Mouse (Mus musculus) intestine, embryonic 15.5 days (tissue): ENCODE data around the gene Ocln. TPM values are rescaled to one million over a fixed set of nuclear protein-coding genes. Genes with fewer than 3 reads are reported as not detected.

ENCODE experiments used
- ATAC-seq: fragments of 200-750 bp; cut with Nextera tagmentation; 2 replicates; pipeline ENCODE4 v1.8.0; 2017; ENCODE audit warnings: moderate TSS enrichment, moderate library complexity
- H3K27ac ChIP-seq: fragments of 300-500 bp; sonication (generic); 2 replicates; pipeline ENCODE4 v1.5.1; 2015; ENCODE audit warnings: mild to moderate bottlenecking, inconsistent platforms
- H3K27me3 ChIP-seq: fragments of 300-500 bp; sonication (generic); replicated peaks from 2 replicates; pipeline ENCODE4 v1.6.1; 2015; ENCODE audit warnings: inconsistent platforms
- H3K36me3 ChIP-seq: fragments of 300-500 bp; sonication (generic); 2 replicates; pipeline ENCODE4 v1.6.1; 2015; ENCODE audit warnings: inconsistent platforms
- H3K4me1 ChIP-seq: fragments of 300-500 bp; sonication (generic); replicated peaks from 2 replicates; pipeline ENCODE4 v1.6.1; 2015; ENCODE audit warnings: inconsistent platforms
- H3K4me2 ChIP-seq: fragments of 300-500 bp; sonication (generic); replicated peaks from 2 replicates; pipeline ENCODE4 v1.6.1; 2015; ENCODE audit warnings: mild to moderate bottlenecking, inconsistent platforms
- H3K4me3 ChIP-seq: fragments of 300-500 bp; sonication (generic); replicated peaks from 2 replicates; pipeline ENCODE4 v1.5.1; 2015; ENCODE audit warnings: inconsistent platforms
- H3K9ac ChIP-seq: fragments of 300-500 bp; sonication (generic); 2 replicates; pipeline ENCODE4 v1.6.1; 2015; ENCODE audit warnings: inconsistent platforms
- H3K9me3 ChIP-seq: fragments of 300-500 bp; sonication (generic); 2 replicates; pipeline ENCODE4 v1.6.1; 2016; ENCODE audit warnings: inconsistent platforms
- WGBS: fragments of 180-500 bp; shearing (Covaris S2); methylation state at CpG from one replicate; pipeline ENCODE4 v1.1.7; 2015; 5-methylcytosine and 5-hydroxymethylcytosine counted together
- polyA plus RNA-seq: library from polyadenylated mRNA; unstranded; fragments of >200 nt; fragmentation: Nextera tagmentation; extraction: Ambion mirVana; gene quantifications from 2 replicates; pipeline ENCODE4 v1.2.1, GENCODE M21; 2015

Ocln gene
- polyA plus RNA-seq, 1 experiment from 2014 or later, result 89.1 TPM

- Histone ChIP-seq H3K4me1 (no peaks in the 10 kb centered on the region), H3K4me2 (no peak overlapping the region), H3K36me3 (no peaks in the 10 kb centered on the region), H3K4me3 (no peak overlapping the region), H3K9ac (no peak overlapping the region), H3K27ac (no peak overlapping the region), H3K27me3 (no peaks in the 10 kb centered on the region), H3K9me3 (no peaks in the 10 kb centered on the region)
- ATAC-seq, result peak; percentile 83
- 33% methylated on average over 2 of the region's 2 CpGs for WGBS
Observed at GRCm38 (mm10) chr13:100575950-100576349, 23.4 kb upstream of the Ocln start.

- ATAC-seq, result no peak
- no peaks in the 10 kb centered on the region for H3K36me3 ChIP-seq
- H3K9me3 ChIP-seq, result no peaks in the 10 kb centered on the region
- H3K4me2 ChIP-seq, result no peak overlapping the region
- no peaks in the 10 kb centered on the region for H3K4me1 ChIP-seq
- H3K27me3 ChIP-seq, result no peaks in the 10 kb centered on the region
- 76% methylated on average over 2 of the region's 2 CpGs for WGBS
- no peak overlapping the region for H3K9ac ChIP-seq
- H3K27ac ChIP-seq, result no peak overlapping the region
- no peak overlapping the region for H3K4me3 ChIP-seq
Observed at GRCm38 (mm10) chr13:100570713-100571112, 18.2 kb upstream of the Ocln start.

GRCm38 (mm10) chr13:100568359-100568758 lies 15.8 kb upstream of the Ocln start:
- H3K27me3 ChIP-seq, result no peaks in the 10 kb centered on the region
- H3K36me3 ChIP-seq, result no peaks in the 10 kb centered on the region
- no peaks in the 10 kb centered on the region for H3K9me3 ChIP-seq
- H3K4me1 ChIP-seq, result no peaks in the 10 kb centered on the region
- no peak overlapping the region for H3K4me2 ChIP-seq
- ATAC-seq, result no peak
- 95% methylated on average over 1 of the region's 1 CpGs for whole genome bisulfite sequencing
- H3K4me3 ChIP-seq, result no peak overlapping the region
- H3K27ac ChIP-seq, result no peak overlapping the region
- H3K9ac ChIP-seq, result no peak overlapping the region

- H3K4me2 ChIP-seq, result no peak overlapping the region
- no peaks in the 10 kb centered on the region for H3K4me1 ChIP-seq
- no peaks in the 10 kb centered on the region for H3K9me3 ChIP-seq
- no peak overlapping the region for H3K4me3 ChIP-seq
- no peak for ATAC-seq
- no peaks in the 10 kb centered on the region for H3K27me3 ChIP-seq
- no peak overlapping the region for H3K27ac ChIP-seq
- no peak overlapping the region for H3K9ac ChIP-seq
- WGBS, result 79% methylated on average over 9 of the region's 9 CpGs
- H3K36me3 ChIP-seq, result no peaks in the 10 kb centered on the region
Observed at GRCm38 (mm10) chr13:100559449-100559848, 6.9 kb upstream of the Ocln start.

GRCm38 (mm10) chr13:100557011-100557410 lies 4.5 kb upstream of the Ocln start:
- no peak overlapping the region for H3K9ac ChIP-seq
- H3K27me3 ChIP-seq, result peaks cover 14% of the 10 kb centered on the region
- H3K4me1 ChIP-seq, result 0 out of 2 replicates have a peak, but pooled peaks cover 4% of the 10 kb centered on the region
- H3K4me3 ChIP-seq, result no peak overlapping the region
- H3K9me3 ChIP-seq, result no peaks in the 10 kb centered on the region
- no peak overlapping the region for H3K4me2 ChIP-seq
- WGBS, result 58% methylated on average over 4 of the region's 4 CpGs
- H3K27ac ChIP-seq, result no peak overlapping the region
- no peaks in the 10 kb centered on the region for H3K36me3 ChIP-seq
- ATAC-seq, result no peak

GRCm38 (mm10) chr13:100553042-100553437 lies 522 bp upstream of the Ocln start:
- peak; percentile 39 for ATAC-seq
- no peaks in the 10 kb centered on the region for H3K9me3 ChIP-seq
- peak overlapping the region; percentile 84 for H3K27ac ChIP-seq
- peak overlapping the region; percentile 84 for H3K4me2 ChIP-seq
- WGBS, result 7% methylated on average over 12 of the region's 12 CpGs
- H3K36me3 ChIP-seq, result no peaks in the 10 kb centered on the region
- peaks cover 29% of the 10 kb centered on the region for H3K27me3 ChIP-seq
- 0 out of 2 replicates have a peak, but pooled peaks cover 7% of the 10 kb centered on the region for H3K4me1 ChIP-seq
- H3K4me3 ChIP-seq, result peak overlapping the region; percentile 61
- H3K9ac ChIP-seq, result peak overlapping the region; percentile 68

- H3K4me3 ChIP-seq, result peak overlapping the region; percentile 61
- peak; percentile 17 for ATAC-seq
- 0 out of 2 replicates have a peak, but pooled peaks cover 7% of the 10 kb centered on the region for H3K4me1 ChIP-seq
- H3K27ac ChIP-seq, result peak overlapping the region; percentile 84
- peak overlapping the region; percentile 84 for H3K4me2 ChIP-seq
- H3K9ac ChIP-seq, result peak overlapping the region; percentile 68
- peaks cover 29% of the 10 kb centered on the region for H3K27me3 ChIP-seq
- no peaks in the 10 kb centered on the region for H3K9me3 ChIP-seq
- no peaks in the 10 kb centered on the region for H3K36me3 ChIP-seq
- WGBS, result under 1% methylated on average over 35 of the region's 35 CpGs
Observed at GRCm38 (mm10) chr13:100552009-100552368, 529 bp downstream of the Ocln start.

- Histone ChIP-seq H3K4me2 (peak overlapping the region; percentile 84), H3K27ac (peak overlapping the region; percentile 84), H3K36me3 (no peaks in the 10 kb centered on the region), H3K27me3 (peaks cover 29% of the 10 kb centered on the region), H3K9ac (peak overlapping the region; percentile 68), H3K4me1 (0 out of 2 replicates have a peak, but pooled peaks cover 7% of the 10 kb centered on the region), H3K4me3 (peak overlapping the region; percentile 61), H3K9me3 (no peaks in the 10 kb centered on the region)
- peak; percentile 15; the same call in 1 of the 2 replicates for ATAC-seq
- WGBS, result under 1% methylated on average over 41 of the region's 41 CpGs
Observed at GRCm38 (mm10) chr13:100551371-100552008, 1.0 kb downstream of the Ocln start.

- Histone ChIP-seq H3K9me3 (no peaks in the 10 kb centered on the region), H3K27me3 (peaks cover 17% of the 10 kb centered on the region), H3K4me1 (0 out of 2 replicates have a peak, but pooled peaks cover 4% of the 10 kb centered on the region), H3K9ac (no peak overlapping the region), H3K4me2 (no peak overlapping the region), H3K27ac (no peak overlapping the region), H3K4me3 (no peak overlapping the region), H3K36me3 (no peaks in the 10 kb centered on the region)
- WGBS, result 77% methylated on average over 5 of the region's 5 CpGs
- no peak for ATAC-seq
Observed at GRCm38 (mm10) chr13:100547269-100547668, 5.2 kb downstream of the Ocln start.

GRCm38 (mm10) chr13:100545510-100545909 lies 7.0 kb downstream of the Ocln start:
- 0 out of 2 replicates have a peak, but pooled peaks cover 4% of the 10 kb centered on the region for H3K4me1 ChIP-seq
- no peak for ATAC-seq
- 65% methylated on average over 3 of the region's 3 CpGs for WGBS

GRCm38 (mm10) chr13:100544220-100544662 lies 8.3 kb downstream of the Ocln start:
- no peaks in the 10 kb centered on the region for H3K4me1 ChIP-seq
- H3K9me3 ChIP-seq, result no peaks in the 10 kb centered on the region
- H3K27me3 ChIP-seq, result no peaks in the 10 kb centered on the region
- peak overlapping the region; percentile 78 for H3K27ac ChIP-seq
- H3K4me3 ChIP-seq, result no peak overlapping the region
- H3K4me2 ChIP-seq, result no peak overlapping the region; the same call in 1 of the 2 replicates
- H3K9ac ChIP-seq, result no peak overlapping the region
- WGBS, result 51% methylated on average over 4 of the region's 4 CpGs
- ATAC-seq, result peak; percentile 69
- H3K36me3 ChIP-seq, result no peaks in the 10 kb centered on the region

More at GRCm38 (mm10) chr13:100545510-100545909, 7.0 kb downstream of the Ocln start:
- no peak overlapping the region for H3K4me3 ChIP-seq
- H3K27me3 ChIP-seq, result peaks cover 5% of the 10 kb centered on the region; the same call in 1 of the 2 replicates
- H3K9me3 ChIP-seq, result no peaks in the 10 kb centered on the region
- H3K36me3 ChIP-seq, result no peaks in the 10 kb centered on the region
- no peak overlapping the region for H3K4me2 ChIP-seq
- H3K27ac ChIP-seq, result no peak overlapping the region
- H3K9ac ChIP-seq, result no peak overlapping the region

- Histone ChIP-seq H3K36me3 (no peaks in the 10 kb centered on the region), H3K9ac (no peak overlapping the region), H3K9me3 (no peaks in the 10 kb centered on the region), H3K27ac (peak overlapping the region; percentile 76), H3K4me2 (peak overlapping the region; percentile 15), H3K4me3 (no peak overlapping the region), H3K4me1 (no peaks in the 10 kb centered on the region), H3K27me3 (no peaks in the 10 kb centered on the region)
- WGBS, result 47% methylated on average over 10 of the region's 10 CpGs
- peak; percentile 85 for ATAC-seq
Observed at GRCm38 (mm10) chr13:100543011-100543767, 9.3 kb downstream of the Ocln start.
